Mouse (Mus musculus) liver, adult 2 months (tissue): ENCODE measurements around the gene Wwc2. TPM values are rescaled to one million over a fixed set of nuclear protein-coding genes. Genes with fewer than 3 reads are reported as not detected.

ENCODE experiments used
- DNase-seq: peaks from one replicate; pipeline ENCODE4 v3.0.0-alpha.2; 2011; ENCODE audit warnings: low read depth, low spot score; ENCODE audit errors: extremely low read depth
- H3K27ac ChIP-seq: fragments of 200-500 bp; replicated peaks from 2 replicates; pipeline ENCODE4 v1.5.1; 2012; ENCODE audit warnings: low read depth, mild to moderate bottlenecking, control low read depth, inconsistent platforms, low read length; ENCODE audit not compliant: insufficient read depth
- H3K27me3 ChIP-seq: fragments of 200-500 bp; 2 replicates; pipeline ENCODE4 v1.6.1; 2012; ENCODE audit warnings: mild to moderate bottlenecking, moderate library complexity, low read length, inconsistent platforms; ENCODE audit not compliant: control insufficient read depth, insufficient read depth
- H3K36me3 ChIP-seq: fragments of 200-500 bp; 2 replicates; pipeline ENCODE4 v1.6.1; 2012; ENCODE audit warnings: low read length, inconsistent platforms; ENCODE audit not compliant: control insufficient read depth, insufficient read depth
- H3K4me1 ChIP-seq: fragments of 200-500 bp; 2 replicates; pipeline ENCODE4 v1.6.1; 2011; ENCODE audit warnings: low read length; ENCODE audit not compliant: control insufficient read depth, insufficient read depth
- H3K4me3 ChIP-seq: fragments of 200-500 bp; 2 replicates; pipeline ENCODE4 v1.5.1; 2011; ENCODE audit warnings: low read depth, mild to moderate bottlenecking, control low read depth, low read length, moderate library complexity; ENCODE audit not compliant: insufficient read depth
- H3K79me2 ChIP-seq: fragments of 200-500 bp; 2 replicates; pipeline ENCODE4 v1.6.1; 2012; ENCODE audit warnings: inconsistent platforms, mild to moderate bottlenecking, low read length, moderate library complexity; ENCODE audit not compliant: control insufficient read depth, insufficient read depth
- H3K9ac ChIP-seq: fragments of 200-500 bp; 2 replicates; pipeline ENCODE4 v1.6.1; 2012; ENCODE audit warnings: low read depth, mild to moderate bottlenecking, control low read depth, inconsistent platforms, low read length
- CTCF ChIP-seq: fragments of 200-500 bp; IDR thresholded peaks from 2 replicates; pipeline ENCODE4 v1.5.1; 2011; ENCODE audit warnings: low read depth, low read length, control low read depth
- POLR2A ChIP-seq: fragments of 200-500 bp; IDR thresholded peaks from 2 replicates; pipeline ENCODE4 v1.6.1; 2011; ENCODE audit warnings: low read length, control low read depth; ENCODE audit not compliant: insufficient read depth; ENCODE audit errors: extremely low read depth
- WGBS: fragments of 180-500 bp; shearing (Covaris S2); methylation state at CpG from one replicate; pipeline ENCODE4 v1.1.7; 2018; 5-methylcytosine and 5-hydroxymethylcytosine counted together
- polyA plus RNA-seq: library from polyadenylated mRNA; depleted of rRNA; stranded (reverse); fragments of >200 nt; gene quantifications from 2 replicates; pipeline ENCODE4 v1.2.3, GENCODE M21; 2012
- total RNA-seq: library from RNA; depleted of rRNA; stranded (reverse); fragments of >200 nt; gene quantifications from 2 replicates; pipeline ENCODE4 v1.2.3, GENCODE M21; 2014

Wwc2 gene
- total and polyA plus RNA-seq, 2 experiments, result 2.3 to 3.7 TPM

GRCm38 (mm10) chr8:47888841-47889570, 101.7 kb downstream of the Wwc2 start:
- no peak for DNase-seq
- TF ChIP-seq CTCF (no peak), POLR2A (no peak)
- Histone ChIP-seq H3K27me3 (no peaks in the 10 kb centered on the region), H3K36me3 (no peaks in the 10 kb centered on the region), H3K79me2 (no peaks in the 10 kb centered on the region; the same call in 1 of the 2 replicates), H3K9ac (no peak overlapping the region), H3K4me1 (no peaks in the 10 kb centered on the region), H3K4me3 (no peak overlapping the region), H3K27ac (no peak overlapping the region)
- WGBS, result 69% methylated on average over 11 of the region's 11 CpGs

- TF ChIP-seq CTCF (no peak), POLR2A (no peak)
- H3K36me3 ChIP-seq, result no peaks in the 10 kb centered on the region; the same call in 1 of the 2 replicates
- no peaks in the 10 kb centered on the region for H3K4me1 ChIP-seq
- H3K27me3 ChIP-seq, result no peaks in the 10 kb centered on the region
- H3K9ac ChIP-seq, result no peak overlapping the region
- DNase-seq, result peak; percentile 46
- no peak overlapping the region for H3K4me3 ChIP-seq
- H3K79me2 ChIP-seq, result no peaks in the 10 kb centered on the region
- no peak overlapping the region for H3K27ac ChIP-seq
- 65% methylated on average over 5 of the region's 5 CpGs for WGBS
Measured at GRCm38 (mm10) chr8:47884306-47884705, 106.4 kb downstream of the Wwc2 start.

GRCm38 (mm10) chr8:47883739-47884138, 107.0 kb downstream of the Wwc2 start:
- no peaks in the 10 kb centered on the region; the same call in 1 of the 2 replicates for H3K36me3 ChIP-seq
- H3K9ac ChIP-seq, result no peak overlapping the region
- no peak overlapping the region for H3K27ac ChIP-seq
- DNase-seq, result no peak
- TF ChIP-seq POLR2A (no peak), CTCF (no peak)
- 96% methylated on average over 8 of the region's 8 CpGs for WGBS
- H3K27me3 ChIP-seq, result no peaks in the 10 kb centered on the region
- H3K4me3 ChIP-seq, result no peak overlapping the region
- H3K79me2 ChIP-seq, result no peaks in the 10 kb centered on the region
- no peaks in the 10 kb centered on the region for H3K4me1 ChIP-seq

DNA sequence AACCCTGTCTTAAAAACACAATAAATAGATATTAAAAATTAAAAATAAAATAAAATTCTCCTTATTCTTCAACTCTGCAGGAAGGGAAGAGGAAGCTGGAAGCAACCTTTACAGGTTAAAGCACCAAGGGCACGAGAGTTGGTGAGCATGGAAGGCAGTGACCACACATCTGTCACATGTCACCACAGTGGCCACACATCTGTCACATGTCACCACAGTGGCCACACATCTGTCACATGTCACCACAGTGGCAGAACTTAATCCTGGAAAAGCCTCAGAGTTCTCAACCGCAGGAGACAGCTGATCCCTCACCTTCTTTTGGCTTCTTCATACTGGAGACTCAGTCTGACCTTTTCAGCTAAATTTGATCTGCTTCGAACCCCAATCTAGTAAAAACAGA, 112.2 kb downstream of the Wwc2 start:
- no peak for DNase-seq
- H3K27ac ChIP-seq, result no peak overlapping the region
- 73% methylated on average over 3 of the region's 3 CpGs for WGBS
- TF ChIP-seq CTCF (no peak), POLR2A (no peak)
- no peak overlapping the region for H3K4me3 ChIP-seq
- H3K9ac ChIP-seq, result no peak overlapping the region
- H3K4me1 ChIP-seq, result no peaks in the 10 kb centered on the region
- H3K36me3 ChIP-seq, result peaks cover 6% of the 10 kb centered on the region; the same call in 1 of the 2 replicates
- no peaks in the 10 kb centered on the region for H3K79me2 ChIP-seq
- H3K27me3 ChIP-seq, result no peaks in the 10 kb centered on the region

DNA sequence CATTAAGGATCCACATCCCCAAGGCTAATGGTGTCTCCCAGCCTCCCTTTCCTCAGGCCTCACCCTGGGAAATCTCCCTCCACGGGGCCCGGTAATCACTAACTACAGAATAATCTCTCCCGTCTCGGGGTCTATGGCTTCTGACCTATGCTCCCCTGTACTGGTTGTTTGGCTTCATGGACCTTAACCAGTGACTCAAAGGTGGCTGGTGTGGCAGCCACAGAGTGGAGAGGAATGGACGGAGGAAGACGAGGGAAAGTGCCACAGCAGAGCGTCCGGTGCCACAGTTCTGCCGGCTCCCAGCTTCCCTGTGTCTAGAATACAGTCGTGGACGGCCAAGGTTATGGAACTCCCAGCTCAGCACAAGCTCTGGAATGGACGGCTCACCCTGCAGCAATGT, 114.9 kb downstream of the Wwc2 start:
- Histone ChIP-seq H3K4me3 (no peak overlapping the region), H3K9ac (no peak overlapping the region), H3K4me1 (no peaks in the 10 kb centered on the region), H3K27ac (no peak overlapping the region), H3K36me3 (peaks cover 6% of the 10 kb centered on the region; the same call in 1 of the 2 replicates), H3K27me3 (no peaks in the 10 kb centered on the region), H3K79me2 (no peaks in the 10 kb centered on the region)
- TF ChIP-seq CTCF (no peak), POLR2A (no peak)
- WGBS, result 93% methylated on average over 12 of the region's 12 CpGs
- no peak for DNase-seq
